Mouse (Mus musculus): ENCODE data around the gene Itpr3.

Gene Itpr3

DNA sequence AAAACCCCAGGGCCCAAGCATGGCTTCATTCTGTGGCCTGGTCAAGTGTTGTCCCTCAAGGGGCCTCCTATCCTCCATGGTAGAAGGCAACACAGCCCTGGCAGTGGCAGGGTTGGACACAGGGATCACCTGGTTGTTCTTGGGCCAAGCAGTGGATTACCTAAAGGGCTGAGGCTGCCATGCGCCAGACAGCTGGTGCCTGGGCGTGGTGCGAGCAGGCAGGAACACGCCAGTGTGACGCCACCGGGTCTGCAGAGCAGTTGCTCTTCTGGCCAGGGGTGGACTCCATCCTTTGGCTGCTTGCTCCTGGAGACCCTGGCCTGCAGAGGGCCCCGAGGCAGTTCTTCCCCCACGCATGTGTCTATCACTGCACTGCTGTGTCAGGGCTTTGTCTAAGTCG lies 16.7 kb downstream of the Itpr3 start:
- DNase-seq, result no peak

DNA sequence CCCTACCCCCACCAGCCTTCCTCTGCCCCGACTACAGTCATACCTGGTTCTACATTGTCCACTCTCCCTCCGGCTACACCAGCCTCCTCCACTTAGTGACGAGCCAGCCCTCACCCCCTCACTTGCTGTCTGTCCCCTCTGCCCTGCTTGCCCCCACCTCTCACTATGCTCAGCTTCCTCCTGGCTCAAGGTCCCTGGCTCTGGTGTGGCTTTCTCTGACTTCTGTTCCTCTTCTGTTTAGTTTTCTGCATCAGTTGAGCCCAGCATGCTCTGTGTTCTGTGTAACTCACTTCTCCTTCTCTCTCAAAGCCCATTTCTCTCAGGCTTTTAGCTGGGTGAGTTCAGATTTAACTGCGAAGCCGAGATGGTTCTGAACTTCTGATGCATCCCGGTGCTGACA lies 17.1 kb downstream of the Itpr3 start:
- DNase-seq, result no peak

DNA sequence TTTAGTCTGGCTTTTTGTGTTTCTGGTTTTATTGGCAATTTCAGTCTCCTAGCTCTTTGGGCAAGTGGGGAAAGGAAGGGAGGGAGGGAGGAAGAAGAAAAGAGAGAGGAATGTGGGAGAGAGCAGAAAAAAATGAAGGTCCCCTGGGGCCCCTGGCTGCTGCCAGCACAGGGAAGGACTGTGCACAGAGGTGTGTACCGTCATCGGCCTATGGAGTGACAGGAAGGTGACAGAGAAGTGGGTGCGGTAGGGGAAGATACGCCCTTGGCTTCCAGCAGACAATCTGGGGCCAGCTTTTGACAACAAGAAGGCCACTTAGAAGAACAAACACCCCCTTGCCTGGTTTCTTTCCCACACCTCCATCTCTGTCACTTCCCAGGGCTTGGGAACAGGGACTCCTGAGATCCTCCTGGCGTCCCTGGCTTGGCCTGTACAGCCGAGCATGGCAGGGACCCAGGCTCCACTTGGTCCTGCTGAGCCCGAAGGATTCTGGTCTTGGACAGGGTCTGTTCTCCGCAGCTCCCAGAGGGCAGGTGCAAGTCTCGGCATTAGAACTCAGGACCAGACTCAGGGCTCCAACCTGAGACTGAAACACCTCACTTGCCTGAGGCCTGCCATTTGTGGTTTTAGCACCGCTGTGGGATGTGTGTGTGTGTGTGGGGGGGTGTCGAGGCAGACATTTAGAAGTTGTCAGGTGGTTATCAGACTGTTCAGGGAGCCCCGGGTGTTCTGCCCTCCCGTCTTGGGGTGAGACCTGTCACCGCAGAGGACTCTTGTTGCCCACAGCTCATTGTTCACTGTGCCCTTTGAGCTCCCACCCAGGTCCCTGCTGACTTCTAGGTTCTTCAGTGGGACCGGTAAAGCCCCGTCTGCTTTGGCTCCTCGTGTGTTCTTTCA lies 18.0 kb downstream of the Itpr3 start:
- no peak for DNase-seq

DNA sequence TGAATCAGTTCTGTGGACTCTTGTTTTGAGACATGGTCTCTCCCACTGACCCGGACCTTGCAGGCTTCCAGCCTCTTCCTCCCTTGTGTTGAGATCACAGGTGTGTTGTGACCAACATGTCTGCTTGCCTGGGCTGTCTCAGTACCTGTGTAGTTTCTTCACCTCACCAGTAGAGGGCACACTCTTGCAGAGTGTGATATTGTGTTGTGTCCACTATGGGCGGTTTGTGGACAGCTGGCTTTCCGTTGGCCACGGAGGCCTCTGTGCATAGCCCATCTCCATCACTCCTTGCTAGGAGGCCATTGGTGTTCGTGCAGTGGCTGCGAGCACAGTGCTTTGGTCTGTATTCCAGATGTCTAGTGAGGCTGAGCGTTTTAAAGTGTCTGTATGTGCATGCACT lies 20.0 kb downstream of the Itpr3 start:
- no peak for DNase-seq

DNA sequence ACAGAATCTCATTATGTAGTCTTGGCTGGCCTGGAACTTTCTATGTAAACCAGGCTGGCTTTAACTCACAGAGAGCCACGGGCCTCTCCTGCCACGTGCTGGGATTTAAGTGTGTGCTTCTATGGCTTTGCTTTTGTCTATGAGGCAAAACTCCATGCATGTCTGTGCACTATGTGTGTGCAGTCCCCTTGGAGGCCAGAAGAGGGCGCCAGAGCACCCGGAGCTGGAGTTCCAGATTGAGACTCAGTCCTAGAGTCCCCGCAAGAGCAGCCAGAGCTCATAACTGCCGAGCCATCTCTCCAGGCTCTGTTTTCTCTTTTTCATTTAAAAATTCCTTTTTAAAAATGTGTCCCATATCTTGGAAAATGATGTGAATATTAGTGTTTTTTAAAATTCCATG lies 20.8 kb downstream of the Itpr3 start:
- DNase-seq, result no peak

DNA sequence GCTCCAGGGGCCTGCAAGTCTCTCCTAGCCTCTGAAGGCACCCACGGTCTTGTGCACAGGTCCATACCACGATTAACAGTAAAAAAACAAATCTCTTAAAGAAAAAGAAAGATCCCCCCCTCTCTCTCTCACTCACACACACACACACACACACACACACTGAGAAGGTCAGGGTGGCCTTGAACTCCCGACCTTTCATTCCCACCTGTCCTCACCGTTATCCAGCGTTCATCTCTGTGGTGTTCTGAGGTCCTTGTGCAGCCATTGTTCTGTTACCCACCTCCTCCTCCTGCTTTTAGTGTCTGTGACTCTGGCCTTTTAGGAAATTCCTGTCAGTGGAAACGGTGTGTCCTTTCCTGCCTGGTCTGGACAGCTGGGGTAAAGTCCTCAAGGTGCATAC lies 21.4 kb downstream of the Itpr3 start:
- DNase-seq, result no peak

DNA sequence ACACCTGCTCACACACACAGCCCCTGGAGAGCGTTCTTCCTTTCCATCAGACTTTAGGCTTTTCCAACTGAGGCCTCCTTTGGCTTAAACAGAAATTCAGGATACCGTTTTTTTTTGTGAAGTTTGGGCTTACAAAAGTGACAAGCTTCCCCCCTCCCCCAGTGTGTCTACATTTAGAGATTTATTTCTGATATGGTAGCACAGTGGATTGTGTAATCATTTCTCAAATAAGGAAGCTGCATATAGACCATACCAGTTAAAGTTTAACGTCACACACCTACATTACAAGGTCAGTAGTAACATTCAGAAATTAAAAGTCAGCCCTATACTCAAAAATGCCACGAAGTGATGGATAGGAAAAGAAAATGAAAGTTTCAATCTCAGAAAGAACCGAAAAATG lies 24.8 kb downstream of the Itpr3 start:
- DNase-seq, result no peak

DNA sequence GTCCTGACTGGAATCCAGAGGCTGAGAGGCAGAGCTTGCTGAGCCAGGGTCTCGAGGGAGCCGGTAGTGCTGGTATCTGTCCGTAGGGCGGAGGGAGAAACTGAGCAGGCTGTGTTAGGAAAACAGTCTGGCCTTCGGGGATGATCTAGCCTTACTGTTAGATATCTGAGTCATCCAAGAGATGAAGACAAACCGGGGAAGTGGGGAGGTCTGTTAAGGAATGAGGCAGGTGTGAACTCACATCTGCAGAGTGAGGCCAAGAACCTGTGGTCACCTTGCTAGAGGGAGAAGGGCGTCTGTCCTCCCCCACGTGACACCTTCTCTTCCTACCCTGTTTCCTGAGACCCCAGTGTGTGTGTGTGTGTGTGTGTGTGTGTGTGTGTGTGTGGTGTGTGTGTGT lies 25.7 kb downstream of the Itpr3 start:
- DNase-seq, result no peak

DNA sequence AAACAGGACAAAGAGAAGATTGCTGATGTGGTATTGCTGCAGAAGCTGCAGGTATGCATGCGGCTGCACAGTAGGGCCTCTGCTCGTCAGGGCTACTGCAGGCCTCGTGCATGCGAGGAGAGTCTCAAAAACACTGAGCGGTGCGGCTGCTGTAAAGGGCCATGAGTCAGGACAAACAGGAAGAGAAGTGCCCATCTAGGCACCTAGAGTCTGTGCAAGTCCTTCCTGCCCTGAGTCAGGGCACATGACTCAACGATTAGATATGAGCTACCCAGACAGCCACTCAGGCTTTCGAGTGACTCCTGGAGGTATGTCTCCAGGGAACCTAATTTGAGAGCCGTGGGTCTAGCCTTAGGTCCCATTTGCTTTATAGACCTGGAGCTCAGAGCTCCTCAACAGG lies 26.5 kb downstream of the Itpr3 start:
- no peak for DNase-seq

DNA sequence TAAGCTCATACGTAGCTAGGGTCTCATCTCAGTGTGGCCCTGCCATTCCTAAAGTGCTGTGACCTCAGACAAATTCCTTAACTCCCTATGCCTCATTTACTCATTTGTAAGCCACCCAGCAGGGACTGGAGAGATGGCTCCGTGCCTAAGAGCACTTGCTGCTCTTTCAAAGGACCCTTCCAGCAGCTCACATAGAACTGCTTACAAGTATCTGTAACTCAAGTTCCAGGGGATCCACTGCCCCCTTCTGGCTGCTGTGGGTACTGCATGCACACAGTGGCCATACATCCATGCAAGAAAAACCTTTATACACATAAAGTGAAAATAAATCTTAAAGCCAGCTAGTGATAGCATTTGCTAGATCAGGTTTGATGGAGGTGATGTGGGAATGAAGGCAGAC lies 28.6 kb downstream of the Itpr3 start:
- DNase-seq, result no peak

DNA sequence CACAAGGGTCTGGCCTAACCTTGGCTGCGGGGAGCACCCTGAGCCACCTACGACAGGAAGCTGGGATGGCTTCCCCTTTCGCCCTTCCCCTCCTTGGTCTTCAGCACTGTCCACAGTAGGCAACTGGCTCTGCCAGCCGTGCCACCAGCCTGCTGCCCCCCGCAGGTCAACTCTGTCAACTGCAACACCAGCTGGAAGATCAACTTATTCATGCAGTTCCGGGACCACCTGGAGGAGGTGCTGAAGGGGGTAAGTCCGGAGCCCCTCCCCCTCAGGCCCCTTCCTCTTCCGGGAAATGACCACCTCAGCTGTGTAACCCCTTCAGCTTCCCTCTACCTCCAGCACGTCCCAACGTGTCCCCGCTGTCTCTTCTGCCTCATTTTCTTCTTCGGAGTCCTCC lies 30.3 kb downstream of the Itpr3 start:
- DNase-seq, result no peak

DNA sequence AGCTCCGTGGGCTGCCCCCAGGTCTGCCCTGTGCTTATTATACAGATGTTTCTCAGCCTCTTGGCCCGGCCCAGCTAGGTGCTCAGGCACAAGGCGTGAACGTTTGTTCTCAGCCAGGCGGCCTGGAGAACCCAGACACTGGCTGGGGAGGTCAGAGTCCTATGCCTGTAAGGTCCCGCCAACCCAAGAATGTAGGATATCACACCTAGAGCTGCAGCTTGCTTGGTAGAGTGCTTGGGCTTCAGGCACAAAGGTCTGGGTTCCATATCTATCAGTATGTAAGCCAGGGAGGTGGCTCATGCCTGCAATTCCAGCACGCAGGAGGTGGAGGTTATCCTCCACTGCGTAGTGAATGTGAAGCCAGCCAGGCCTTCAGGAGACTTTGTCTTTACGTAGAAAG lies 33.0 kb downstream of the Itpr3 start:
- no peak for DNase-seq

DNA sequence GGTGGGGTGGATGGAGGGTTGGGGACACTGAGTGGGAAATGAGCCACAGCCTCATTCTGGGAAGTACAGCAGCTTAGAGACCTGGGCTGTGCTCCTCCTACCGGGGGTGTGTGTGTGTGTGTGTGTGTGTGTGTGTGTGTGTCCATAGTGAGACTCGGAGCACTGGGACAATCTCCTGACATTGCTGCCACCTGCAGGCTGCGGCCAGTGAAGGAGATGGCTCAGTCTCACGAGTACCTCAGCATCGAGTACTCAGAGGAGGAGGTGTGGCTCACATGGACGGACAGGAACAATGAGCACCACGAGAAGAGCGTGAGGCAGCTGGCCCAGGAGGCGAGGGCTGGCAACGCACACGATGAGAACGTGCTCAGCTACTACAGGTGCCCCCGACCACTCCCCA lies 38.6 kb downstream of the Itpr3 start:
- no peak for DNase-seq

DNA sequence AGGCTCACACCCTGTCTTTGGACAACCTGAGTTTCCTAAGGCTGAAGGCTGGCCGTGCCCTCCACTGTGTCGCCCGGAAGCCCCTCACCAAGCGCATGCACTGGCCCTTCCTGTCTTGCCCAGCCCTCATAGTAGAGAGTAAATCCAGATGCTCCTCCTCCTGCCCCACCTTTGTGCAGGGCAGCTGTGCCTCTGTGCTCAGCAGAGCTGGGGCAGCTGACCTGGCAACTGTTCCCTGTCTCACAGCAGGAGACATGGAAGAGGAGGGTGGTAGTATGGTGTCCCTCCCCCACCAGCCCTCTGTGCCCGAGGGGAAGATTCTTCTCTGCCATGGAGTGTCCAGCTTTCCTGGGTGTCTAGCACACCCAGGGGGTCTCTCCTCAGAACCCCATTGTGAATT lies 44.6 kb downstream of the Itpr3 start:
- DNase-seq, result no peak

DNA sequence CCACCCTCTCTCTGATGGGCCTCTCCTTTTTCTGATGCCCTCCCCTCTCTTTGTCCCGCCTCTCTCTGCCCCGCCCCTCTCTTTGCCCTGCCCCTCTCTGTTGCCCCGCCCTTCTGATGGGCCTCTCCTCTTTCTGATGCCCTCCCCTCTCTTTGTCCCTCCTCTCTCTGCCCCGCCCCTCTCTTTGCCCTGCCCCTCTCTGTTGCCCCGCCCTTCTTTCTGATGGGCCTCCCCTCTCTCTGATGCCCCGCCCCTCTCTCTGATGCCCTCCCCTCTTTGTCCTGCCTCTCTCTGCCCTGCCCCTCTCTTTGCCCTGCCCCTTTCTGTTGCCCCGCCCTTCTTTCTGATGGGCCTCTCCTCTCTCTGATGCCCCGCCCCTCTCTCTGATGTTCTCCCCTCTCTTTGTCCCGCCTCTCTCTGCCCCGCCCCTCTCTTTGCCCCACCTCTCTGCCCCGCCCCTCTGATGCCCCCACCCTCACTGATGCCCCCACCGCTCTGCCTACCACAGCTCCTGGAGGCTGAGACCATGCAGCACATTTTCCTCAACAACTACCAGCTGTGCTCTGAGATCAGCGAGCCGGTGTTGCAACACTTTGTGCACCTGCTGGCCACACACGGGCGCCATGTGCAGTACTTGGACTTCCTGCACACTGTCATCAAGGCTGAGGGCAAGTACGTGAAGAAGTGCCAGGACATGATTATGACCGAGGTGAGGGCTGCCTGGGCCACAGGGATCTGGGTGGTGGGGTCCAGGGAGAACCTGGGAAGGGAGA lies 48.8 kb downstream of the Itpr3 start:
- no peak for DNase-seq

DNA sequence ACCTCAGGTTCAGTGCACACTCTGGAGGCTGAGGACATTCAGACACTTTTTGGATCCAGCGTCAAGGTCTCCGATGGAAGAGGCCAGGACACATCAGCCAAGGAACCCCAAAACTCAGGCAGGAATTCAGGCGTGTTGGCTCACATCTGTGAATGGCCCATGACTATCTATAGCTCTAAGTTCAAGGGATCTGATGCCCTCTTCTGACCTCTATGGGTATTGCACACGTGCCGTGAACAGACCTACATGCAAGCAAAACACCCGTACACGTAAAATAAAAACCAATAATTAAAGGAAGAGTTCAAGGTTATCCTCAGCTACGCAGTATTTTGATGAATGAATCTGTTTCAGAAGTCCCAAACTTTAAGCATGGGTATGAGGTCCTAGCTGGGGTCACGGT lies 49.6 kb downstream of the Itpr3 start:
- DNase-seq, result no peak

DNA sequence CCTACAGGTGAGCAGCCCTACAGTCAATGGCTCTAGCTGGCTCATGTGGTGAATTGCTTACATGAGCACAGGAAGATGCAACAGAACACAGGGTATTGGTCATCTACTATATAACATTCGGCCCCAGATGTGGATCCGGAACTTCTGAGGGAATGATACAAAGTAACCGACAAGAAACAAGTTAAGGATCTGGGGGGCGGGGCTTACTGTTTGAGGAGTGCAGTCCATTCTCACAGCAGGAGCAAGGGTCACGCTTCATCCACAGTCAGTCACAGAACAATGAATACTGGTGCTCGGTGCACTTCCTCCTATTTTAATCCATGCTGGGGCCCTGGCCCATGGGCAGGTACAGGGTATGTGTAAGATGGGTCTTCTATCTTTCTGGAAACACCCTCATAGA lies 50.8 kb downstream of the Itpr3 start:
- DNase-seq, result no peak

DNA sequence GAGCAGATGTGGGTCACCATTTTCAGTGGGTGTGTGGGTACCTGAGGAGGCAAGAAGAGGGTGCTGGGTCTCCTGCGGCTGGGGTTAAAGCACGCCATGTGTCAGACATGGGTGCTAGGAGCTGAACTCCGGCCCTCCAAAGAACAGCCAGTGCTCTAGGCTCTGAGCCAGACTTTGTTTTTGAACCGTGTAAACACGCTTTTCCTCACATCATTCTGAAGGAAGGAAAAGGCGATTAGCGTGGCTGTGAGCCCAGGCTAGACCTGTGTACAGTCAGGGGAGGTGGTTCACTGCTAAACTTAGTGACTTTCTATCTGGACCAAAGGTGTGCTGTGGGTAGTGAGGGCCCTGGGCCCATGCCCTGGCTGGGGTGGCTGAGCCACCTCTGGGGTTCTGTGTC lies 53.0 kb downstream of the Itpr3 start:
- no peak for DNase-seq

DNA sequence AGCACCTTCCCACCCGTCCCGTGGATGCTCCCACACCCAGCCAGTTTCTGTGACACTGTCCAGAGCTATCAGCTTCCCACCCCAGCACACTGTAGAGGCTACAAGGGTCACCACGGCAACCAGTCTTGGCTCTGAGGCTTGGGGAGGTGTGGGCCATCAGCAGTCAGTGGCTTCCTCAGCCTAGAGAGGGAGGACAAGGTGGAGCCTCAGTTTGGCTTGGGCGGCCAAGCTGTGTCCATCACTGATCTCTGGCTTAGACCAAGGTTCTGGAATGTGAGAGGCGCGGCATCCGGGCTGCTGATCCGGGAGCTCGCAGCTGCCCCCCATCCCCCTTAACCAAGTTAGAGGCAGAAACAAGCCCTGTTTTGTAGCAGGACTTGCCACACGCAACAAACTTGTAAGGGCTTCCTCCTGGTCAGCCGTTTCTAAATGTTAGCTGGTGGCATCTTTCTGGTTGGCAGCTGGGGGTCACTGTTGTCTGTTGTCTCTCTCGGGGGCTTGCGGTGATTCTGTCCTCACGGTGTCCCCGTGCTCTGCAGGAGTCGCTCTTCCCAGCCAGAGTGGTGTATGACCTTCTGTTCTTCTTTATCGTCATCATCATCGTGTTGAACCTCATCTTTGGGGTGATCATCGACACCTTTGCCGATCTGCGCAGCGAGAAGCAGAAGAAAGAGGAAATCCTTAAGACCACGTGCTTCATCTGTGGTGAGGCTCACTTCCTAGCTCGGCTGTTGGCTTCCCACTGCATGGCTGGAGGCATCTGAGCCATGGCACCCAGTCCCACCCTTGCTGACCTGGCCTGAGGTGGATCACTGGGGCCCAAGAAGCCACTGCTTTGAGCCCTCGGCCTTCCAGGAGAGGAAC lies 61.8 kb downstream of the Itpr3 start:
- DNase-seq, result no peak

DNA sequence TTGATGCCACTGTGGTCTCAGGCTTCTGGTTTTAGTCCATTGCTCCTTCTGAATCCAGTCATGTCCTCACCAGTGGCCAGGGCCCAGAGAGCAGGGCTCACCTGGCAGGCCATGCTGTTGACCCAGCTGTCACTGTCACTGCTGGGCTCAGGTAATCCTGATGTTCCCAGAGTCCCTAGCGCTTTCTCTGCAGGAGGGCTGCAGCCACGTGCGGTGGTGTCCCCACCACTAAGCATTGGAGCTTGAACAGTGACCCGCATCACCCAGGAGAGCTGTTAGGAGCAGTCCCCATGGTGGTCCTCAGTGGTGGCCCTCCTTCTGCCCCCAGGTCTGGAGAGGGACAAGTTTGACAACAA lies 62.4 kb downstream of the Itpr3 start:
- DNase-seq, result no peak

DNA sequence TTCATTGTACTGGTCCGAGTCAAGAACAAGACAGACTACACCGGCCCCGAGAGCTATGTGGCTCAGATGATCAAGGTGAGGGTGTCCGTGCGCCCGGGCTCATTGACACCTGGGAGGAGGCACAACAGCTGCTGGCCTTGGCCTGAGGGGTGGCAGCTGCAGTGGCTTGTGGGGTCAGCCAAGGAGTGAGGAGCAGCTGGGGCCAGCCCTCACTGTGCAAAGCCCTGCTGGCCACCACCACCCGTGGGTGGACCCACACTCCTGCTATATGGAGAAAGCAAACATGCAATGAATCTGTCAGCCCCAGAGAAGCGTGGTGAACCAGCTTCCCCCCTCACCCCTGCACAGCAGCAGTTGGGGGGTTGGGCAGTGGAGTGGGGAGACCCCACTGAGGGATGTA lies 62.9 kb downstream of the Itpr3 start:
- no peak for DNase-seq

DNA sequence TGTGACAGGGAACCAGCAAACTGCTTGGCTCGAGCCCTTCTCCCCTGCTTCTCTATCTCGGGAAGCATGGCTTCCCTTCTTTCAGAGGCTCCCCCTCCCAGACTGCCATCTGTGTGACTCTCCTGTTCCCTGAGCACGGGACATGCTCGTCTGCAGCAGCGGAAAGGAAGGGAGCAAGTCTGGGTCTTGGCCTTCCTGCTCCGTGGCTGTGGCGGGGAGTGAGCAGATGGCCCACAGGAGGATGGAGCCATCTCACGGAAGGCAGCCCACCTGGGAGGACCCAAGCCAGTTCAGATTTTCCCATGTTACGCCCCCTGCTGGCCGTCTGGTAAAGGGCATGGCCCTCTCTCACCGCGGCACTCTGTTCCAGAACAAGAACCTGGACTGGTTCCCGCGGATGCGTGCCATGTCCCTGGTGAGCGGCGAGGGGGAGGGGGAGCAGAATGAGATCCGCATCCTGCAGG lies 63.5 kb downstream of the Itpr3 start:
- peak; percentile 98 for DNase-seq

DNA sequence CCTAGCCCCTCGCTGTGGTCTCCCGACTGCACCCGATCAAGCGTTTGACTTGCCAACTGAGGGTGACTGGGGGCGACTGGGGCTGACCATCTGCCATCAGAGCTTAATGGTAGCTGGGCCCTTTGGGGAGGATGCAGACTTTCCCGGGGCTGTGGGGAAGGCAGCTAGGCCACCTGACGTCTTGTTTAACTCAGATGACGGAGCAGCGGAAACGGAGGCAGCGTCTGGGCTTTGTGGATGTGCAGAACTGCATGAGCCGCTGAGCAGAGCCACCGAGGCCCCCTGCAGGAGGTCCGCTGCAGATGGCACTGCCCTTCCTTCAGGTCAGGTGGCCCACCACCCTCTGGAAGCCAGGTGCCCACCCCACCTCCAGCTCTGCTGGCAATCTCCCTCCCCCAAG lies 64.2 kb downstream of the Itpr3 start:
- peak; percentile 55 for DNase-seq

DNA sequence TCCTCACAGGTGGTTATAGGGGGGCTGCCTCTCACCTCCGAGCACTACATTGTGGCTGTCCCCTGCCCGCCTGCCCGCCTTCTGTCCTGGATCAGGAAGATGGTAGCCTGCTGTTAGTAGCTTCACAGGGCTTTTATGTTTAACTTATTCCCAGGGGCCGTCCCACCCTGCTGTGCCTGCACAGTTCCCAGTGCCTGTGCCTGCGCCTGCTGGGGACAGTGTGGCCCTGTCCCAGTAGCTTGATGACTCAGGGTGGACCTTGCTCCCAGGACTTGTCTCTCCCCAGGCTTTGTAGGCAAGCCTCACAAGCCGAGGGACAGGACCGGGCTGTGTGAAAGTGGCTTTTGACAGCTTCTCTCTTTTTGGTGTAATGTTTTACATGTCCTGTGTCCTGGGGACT lies 64.7 kb downstream of the Itpr3 start:
- no peak for DNase-seq
